Mouse (Mus musculus) megakaryocyte, adult 5-6 weeks (primary cell): Measurements from ENCODE around the gene Crygb. TPM values are rescaled to one million over a fixed set of nuclear protein-coding genes. Genes with fewer than 3 reads are reported as not detected.
"Not testable (repeated sequence)": the region's sequence is repeated elsewhere in the genome, so short reads cannot be mapped to it uniquely, and the experiment has no call there.

ENCODE experiments used
- ATAC-seq: 2 replicates; pipeline ENCODE4 v1.8.0; 2016; ENCODE audit warnings: mild to moderate bottlenecking, inconsistent platforms; ENCODE audit not compliant: poor library complexity, severe bottlenecking
- total RNA-seq, 2 experiments: library from RNA; stranded (forward) in 1 of 2; stranded (reverse) in 1 of 2; fragments of 153-499, 151-499 nt in 1 of 2; fragments of 221-1000, 200-1000 nt in 1 of 2; gene quantifications; 2 replicates each; pipeline versions ENCODE4 v1.2.3 to v1.2.4; 2015 to 2017

Gene Crygb
- total RNA-seq, 2 experiments from 2014 or later: not detected

DNA sequence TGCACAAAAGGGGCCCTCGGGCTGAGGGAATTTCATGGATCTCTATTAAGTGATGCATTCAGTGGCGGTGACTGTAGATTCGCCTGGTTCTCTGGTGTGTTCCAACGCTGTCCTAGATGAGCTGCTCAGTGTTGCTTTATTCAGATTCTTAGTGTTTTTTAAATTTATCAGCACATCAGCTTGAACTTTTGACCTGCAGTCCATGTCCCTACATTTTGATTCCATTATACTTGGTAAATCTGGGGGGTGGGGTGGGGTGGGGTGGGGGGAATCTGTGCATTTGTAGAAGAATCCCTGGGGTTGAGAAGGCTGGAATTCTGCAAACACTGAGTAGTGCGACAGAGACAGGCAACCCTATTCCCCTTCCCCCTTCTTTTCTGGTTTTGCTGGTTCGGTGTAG is 8.5 kb downstream of the Crygb start, which contains the start of gene Crygc:
TSS of gene Crygc (minus strand) at position 101 of the 400 bp plus-strand sequence.
- ATAC-seq: no peak

DNA sequence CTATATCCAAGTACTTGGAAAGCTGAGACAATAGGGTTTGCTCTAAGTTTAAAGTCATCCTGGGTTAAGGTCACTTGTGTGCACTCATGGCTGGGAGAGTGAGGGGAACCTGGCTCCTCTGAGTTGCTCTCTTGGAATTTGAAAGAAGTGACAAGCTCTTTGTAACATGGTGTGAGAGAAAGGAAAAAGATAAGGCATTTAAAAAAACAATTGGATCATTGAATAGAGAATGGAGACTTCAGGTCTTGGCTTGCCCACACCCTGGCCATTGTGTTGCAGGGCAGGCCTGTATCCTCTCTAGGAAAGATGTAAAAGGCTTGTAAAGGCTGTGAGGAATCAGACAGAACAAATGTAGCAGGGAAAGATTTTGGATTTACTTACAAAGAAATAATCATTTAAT is 14.2 kb downstream of the Crygb start:
- no peak for ATAC-seq

DNA sequence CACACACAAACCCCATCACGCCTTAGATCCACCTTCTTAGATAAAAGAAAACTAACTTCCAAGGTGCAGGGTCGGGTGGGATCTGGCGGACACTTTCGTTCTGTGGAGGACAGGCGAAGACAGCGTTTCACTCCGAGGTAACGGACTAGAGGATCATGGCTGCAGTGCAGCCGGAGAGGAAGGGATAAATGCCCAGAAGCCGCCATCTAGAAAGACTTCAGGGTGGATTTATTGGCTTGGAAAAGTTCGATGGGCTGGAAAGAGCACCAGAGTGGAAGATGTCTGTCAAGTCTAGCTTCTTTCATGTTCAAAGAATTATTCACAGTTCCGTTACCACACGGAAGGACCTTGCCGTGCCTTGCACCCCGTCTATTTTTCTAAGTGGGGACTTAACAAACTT is 17.9 kb downstream of the Crygb start:
- no peak for ATAC-seq

DNA sequence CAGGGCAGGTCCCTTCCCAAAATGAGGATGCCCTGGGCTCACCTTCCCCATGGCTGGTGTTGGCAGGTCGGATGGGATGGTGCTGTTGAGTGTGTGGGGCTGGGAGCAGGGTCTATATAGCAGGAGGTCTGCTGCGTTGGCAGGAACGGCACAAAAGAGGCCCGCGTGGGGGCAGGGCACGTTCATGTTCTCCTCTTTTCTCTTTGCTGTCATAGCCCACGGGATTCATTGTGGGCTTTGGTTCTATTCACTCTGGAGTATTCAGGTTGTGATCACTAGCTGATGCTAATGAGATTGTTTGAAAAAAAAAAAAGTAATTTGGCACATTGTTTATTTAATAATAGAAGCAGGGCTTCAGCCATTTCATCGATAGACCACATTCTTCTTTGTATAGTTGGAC is 18.7 kb downstream of the Crygb start, which contains the start of gene Crygd:
TSS of gene Crygd (minus strand) at position 101 of the 400 bp plus-strand sequence.
- no peak for ATAC-seq

DNA sequence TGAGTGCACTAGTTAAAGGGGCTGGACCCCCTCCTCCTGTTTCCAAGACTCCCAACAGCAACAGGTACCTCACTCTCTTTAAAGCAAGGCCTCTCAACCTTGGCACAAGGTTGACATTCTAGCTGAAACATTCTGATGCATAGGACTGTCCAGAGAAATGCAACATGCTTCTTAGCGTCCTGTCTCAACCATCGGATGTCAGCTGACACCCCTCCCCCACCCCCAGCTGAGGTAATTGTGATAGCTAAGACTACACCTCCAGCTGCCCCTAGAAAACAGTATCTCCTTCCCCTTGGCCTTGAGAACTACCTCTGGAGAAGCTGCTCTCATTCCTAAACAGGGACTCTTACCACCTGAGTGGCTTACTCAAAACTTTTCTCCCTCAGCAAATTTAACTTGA is 29.9 kb downstream of the Crygb start:
- no peak for ATAC-seq

DNA sequence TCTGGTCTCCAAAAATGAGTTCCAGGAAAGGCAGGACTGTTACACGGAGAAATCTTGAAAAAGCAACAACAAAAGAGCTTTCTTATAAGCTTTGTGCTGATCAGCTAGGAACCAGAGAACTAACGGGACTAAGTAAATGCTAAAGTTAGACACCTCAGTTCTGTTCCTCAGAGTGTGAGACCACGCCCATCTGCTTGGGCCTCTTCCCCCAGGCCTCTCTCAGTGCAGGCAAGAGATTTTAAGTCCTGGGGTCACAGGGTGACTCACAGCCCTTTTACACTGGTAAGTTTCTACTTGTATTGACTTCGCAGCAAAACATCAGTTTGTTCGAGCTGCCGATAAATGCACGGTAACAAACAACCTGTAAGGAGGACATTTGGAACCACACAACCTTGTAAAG is 30.4 kb downstream of the Crygb start:
- no peak for ATAC-seq

DNA sequence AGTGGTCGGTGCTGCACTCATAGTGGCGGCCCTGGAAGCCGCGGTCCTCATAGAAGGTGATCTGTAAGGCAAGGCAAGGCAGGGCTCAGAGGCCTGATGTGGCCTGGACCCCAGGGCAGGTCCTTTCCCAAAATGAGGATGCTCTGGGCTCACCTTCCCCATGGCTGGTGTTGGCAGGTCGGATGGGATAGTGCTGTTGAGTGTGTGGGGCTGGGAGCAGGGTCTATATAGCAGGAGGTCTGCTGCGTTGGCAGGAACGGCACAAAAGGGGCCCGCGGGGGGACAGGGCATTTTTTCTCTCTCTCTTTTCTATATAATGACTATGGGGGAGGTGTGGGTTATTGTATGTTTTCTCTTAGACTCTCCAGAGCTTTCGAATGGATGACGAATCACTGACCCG is 31.1 kb downstream of the Crygb start, which contains the start of gene Cryge:
TSS of gene Cryge (minus strand) at position 198 of the 400 bp plus-strand sequence.
- ATAC-seq: not testable (repeated sequence)

DNA sequence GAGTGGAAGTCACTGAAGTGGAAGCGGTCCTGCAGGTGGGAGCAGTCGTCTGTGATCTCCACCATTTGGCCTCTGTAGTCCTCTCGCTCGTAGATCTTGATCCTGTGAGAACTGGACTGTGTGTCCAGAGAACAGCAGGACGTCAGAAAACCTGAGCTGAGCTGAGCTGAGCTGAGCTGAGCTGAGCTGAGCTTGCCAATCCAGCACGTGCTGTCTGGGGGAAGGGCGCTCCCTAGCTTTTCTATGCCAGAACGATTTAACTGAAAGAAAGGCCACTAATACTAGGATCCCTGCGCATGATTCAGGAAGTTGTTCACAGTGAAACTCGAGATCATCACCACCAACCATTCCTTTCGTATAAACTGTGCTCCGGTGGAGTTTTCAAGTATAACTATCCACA is 33.3 kb downstream of the Crygb start:
- no peak for ATAC-seq

DNA sequence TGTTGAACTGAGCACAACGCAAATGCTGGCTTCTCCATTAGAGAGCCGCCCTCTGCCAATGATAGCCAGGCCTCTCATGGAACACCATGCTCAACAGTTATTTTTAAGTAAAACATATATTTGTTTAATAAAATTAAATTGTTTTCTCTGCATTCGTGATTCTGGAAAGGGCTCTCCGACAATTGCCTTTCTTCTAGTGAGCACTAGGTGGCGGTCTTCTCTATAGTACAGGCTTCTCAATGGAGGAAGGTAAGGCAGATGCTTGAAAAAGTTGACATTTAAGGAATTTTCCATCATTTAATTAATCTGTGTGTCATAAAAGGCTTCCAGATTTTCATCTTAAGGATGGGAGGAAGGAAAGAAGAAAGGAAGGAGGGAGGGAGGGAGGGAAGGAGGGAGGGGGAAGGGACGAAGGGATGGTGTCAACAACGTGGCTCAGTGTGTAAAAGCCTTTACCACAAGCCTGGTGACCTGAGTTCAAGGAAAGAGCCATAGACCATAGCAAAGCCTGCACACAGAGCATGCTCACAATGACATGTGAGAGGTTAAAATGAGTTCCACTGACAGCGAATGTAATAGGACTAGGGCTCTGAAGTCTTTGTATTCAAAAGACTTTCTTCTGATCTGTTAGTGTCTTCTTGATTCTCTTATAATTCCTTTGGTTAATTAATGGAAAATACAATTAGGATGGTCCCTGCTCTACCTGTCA is 35.5 kb downstream of the Crygb start:
- peak; percentile 67 for ATAC-seq

DNA sequence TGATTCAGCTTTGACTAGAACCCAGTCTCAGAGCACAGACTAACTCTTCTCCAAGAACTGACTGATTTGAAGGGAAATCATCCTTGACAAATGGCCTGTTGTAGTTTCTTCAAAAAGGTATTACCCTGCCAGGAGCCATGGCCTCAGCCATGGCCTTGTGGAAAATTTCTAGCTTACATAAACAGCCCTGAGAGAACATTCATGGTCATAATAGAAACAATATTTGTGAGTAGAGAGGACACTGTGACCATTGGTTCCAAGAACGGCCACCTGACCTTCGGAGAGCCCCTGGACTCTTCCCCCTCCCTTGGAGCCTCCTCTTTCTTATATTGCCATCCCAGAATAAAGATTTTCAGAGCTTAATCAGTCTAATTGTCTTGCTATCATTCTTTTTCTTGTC is 38.7 kb downstream of the Crygb start:
- no peak for ATAC-seq

DNA sequence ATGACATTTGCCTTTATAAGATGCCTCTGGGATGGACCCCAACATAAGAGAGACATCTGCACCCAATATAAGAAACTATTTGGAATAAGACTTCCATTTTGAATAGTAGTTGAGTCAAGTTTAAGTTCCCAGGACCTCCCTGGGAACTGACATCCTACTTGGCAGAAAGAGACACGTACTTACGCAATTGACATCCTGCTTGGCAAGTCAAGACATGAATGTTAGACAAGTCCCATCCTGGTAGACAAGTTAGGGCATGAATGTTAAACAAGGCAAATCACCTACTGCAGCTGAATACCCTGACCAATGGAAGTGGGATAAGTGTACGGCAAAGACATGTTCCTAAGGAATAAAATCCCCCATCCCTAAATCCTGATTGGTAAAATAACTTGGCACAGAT is 40.3 kb downstream of the Crygb start:
- ATAC-seq: no peak

DNA sequence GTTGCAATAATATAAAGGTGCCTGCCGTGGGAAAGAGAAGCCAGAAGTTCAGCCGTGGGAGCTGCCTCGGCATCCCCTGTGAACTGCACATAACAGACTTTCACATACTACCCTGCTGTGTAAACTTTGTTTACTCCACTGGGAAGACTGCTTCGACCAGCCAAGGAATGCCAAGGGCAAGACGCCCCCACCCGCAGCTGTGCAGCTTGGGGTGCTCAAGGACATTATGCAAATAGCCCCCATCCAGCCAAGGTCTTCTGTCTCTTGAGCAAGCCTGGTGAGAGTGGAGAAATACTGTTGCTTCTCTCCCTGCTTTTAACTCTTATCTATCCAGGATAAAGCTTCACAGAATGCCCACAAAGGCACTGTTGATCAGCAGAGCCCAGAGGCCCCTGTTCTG is 41.3 kb downstream of the Crygb start:
- ATAC-seq: no peak

DNA sequence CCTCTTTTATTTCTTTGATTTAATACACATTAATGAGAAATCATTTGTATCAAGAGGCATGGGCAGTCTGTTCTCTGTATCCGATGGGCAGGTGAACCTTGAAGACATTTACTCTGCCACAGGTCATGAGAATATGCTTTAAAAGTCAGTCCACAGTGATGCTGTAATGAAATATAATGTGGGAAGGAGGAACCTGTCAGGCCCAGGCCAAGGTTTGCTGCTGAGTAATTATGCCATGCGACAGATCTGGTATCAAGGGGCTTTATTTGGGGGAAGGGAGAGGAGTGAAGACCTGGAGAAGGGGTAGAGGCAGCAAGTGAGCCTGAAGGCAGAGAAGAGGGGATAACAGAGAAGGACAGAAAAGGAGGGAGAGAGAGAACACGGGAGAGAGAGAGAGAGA is 42.4 kb downstream of the Crygb start:
- ATAC-seq: no peak

DNA sequence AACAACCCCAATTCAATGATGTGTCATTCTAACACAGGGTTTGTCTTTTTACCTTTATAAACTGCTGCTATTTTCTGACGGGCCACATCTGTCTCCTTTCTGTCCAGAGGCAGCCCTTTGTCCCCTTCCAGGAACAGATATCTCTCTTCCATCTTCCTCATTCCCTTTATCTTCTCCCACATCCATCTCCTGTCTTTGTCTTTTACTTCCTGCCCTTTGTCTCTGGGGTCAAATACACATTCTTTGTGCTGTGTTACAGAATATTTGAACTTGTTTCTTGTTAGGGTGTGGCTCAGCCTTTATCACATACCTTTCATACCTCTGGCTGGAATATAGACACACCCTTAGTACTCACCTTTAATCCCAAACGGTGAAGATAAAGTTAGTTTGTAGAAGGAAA is 44.5 kb downstream of the Crygb start:
- no peak for ATAC-seq

DNA sequence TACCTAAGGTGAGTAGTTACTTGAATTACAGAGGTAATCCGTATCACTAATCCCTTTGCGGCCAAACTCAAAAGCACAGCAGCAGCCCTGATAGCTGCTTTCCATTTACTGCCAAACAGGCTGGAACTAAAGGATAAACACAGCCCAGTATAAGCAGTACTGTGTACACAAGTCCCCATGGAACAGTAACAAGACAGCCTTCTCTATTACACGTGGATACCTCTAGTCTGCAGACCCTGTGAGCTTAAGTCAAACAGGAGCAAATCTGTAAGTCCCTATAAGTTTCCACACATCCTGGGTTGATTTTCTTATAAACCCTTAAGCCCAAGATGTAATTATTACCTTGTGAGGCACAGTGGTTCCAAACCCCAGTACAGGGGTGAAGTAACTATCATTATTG is 46.6 kb downstream of the Crygb start:
- ATAC-seq: no peak

DNA sequence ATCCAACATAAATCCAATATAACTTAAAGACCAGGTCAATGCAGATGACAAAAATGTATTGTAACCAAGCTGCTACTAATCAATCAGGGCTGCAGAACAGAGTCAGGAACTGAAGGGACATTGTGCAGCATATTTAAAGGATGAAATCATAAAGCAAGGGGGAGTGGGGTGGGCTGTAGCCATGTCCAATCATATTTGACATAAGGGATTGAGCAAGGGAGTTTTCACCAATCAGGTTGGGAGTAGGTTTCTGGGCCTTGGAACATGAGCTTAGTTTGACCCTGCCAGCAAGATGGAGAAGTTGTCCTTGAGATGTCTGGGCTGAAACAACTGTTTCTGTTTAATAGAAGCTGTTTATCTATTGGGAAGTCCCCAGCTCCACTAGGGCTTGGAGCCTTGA is 49.4 kb downstream of the Crygb start, which contains the start of gene Akr1cl:
TSS of gene Akr1cl (minus strand) at position 119 of the 400 bp plus-strand sequence.
- no peak for ATAC-seq

Other genes starting within 250 kb of the Crygb start
- gene Plekhm3, start 125.5 kb downstream of the Crygb start, total RNA-seq (2015): 38.5 and 40.6 TPM in 2 replicates
- gene Plekhm3, start 125.5 kb downstream of the Crygb start, total RNA-seq (2017): 26.4 and 39.1 TPM in 2 replicates
- not detected in 2 replicates for gene Akr1cl, start 49.5 kb downstream of the Crygb start, total RNA-seq (2015)
- gene Akr1cl, start 49.5 kb downstream of the Crygb start, total RNA-seq (2017): not detected in 2 replicates
- not detected in 2 replicates for gene Cryge, start 31.1 kb downstream of the Crygb start, total RNA-seq (2015)
- gene Cryge, start 31.1 kb downstream of the Crygb start, total RNA-seq (2017): not detected in 2 replicates
- not detected in 2 replicates for gene Crygd, start 18.8 kb downstream of the Crygb start, total RNA-seq (2015)
- gene Crygd, start 18.8 kb downstream of the Crygb start, total RNA-seq (2017): not detected in 2 replicates
- not detected in 2 replicates for gene Crygc, start 8.6 kb downstream of the Crygb start, total RNA-seq (2015)
- gene Crygc, start 8.6 kb downstream of the Crygb start, total RNA-seq (2017): not detected in 2 replicates
- not detected in 2 replicates for gene Cryga, start 21.1 kb upstream of the Crygb start, total RNA-seq (2015)
- not detected in 2 replicates for gene Cryga, start 21.1 kb upstream of the Crygb start, total RNA-seq (2017)
- gene Gm28845, start 37.3 kb upstream of the Crygb start, total RNA-seq (2015): not detected in 2 replicates
- gene Gm28845, start 37.3 kb upstream of the Crygb start, total RNA-seq (2017): not detected in 2 replicates
- 0.39 and 1.1 TPM in 2 replicates for gene D630023F18Rik, start 40.9 kb upstream of the Crygb start, total RNA-seq (2015)
- gene D630023F18Rik, start 40.9 kb upstream of the Crygb start, total RNA-seq (2017): 0.73 and 1.5 TPM in 2 replicates
- 196 and 202 TPM in 2 replicates for gene Idh1, start 104.2 kb upstream of the Crygb start, total RNA-seq (2015)
- 354 and 378 TPM in 2 replicates for gene Idh1, start 104.2 kb upstream of the Crygb start, total RNA-seq (2017)
- 30.0 and 31.5 TPM in 2 replicates for gene Pikfyve, start 104.4 kb upstream of the Crygb start, total RNA-seq (2015)
- gene Pikfyve, start 104.4 kb upstream of the Crygb start, total RNA-seq (2017): 40.2 and 46.2 TPM in 2 replicates
- not detected in 2 replicates for gene Pth2r, start 199.8 kb upstream of the Crygb start, total RNA-seq (2015)
- not detected in 2 replicates for gene Pth2r, start 199.8 kb upstream of the Crygb start, total RNA-seq (2017)